Mouse (Mus musculus) liver, adult 2 months (tissue): ENCODE measurements at regions not wholly inside any gene's neighbourhood (a gene's known extent, or its start where the extent isn't known, plus 50 kb on each side); places are given as distances from the start of the nearest gene placed in this dataset.

Experiments
- DNase-seq: peaks from one replicate; pipeline ENCODE4 v3.0.0-alpha.2; 2011; ENCODE audit warnings: low read depth, low spot score; ENCODE audit errors: extremely low read depth
- H3K27ac ChIP-seq: fragments of 200-500 bp; replicated peaks from 2 replicates; pipeline ENCODE4 v1.5.1; 2012; ENCODE audit warnings: low read depth, mild to moderate bottlenecking, control low read depth, inconsistent platforms, low read length; ENCODE audit not compliant: insufficient read depth
- H3K27me3 ChIP-seq: fragments of 200-500 bp; 2 replicates; pipeline ENCODE4 v1.6.1; 2012; ENCODE audit warnings: mild to moderate bottlenecking, moderate library complexity, low read length, inconsistent platforms; ENCODE audit not compliant: control insufficient read depth, insufficient read depth
- H3K36me3 ChIP-seq: fragments of 200-500 bp; 2 replicates; pipeline ENCODE4 v1.6.1; 2012; ENCODE audit warnings: low read length, inconsistent platforms; ENCODE audit not compliant: control insufficient read depth, insufficient read depth
- H3K4me1 ChIP-seq: fragments of 200-500 bp; 2 replicates; pipeline ENCODE4 v1.6.1; 2011; ENCODE audit warnings: low read length; ENCODE audit not compliant: control insufficient read depth, insufficient read depth
- H3K4me3 ChIP-seq: fragments of 200-500 bp; 2 replicates; pipeline ENCODE4 v1.5.1; 2011; ENCODE audit warnings: low read depth, mild to moderate bottlenecking, control low read depth, low read length, moderate library complexity; ENCODE audit not compliant: insufficient read depth
- H3K79me2 ChIP-seq: fragments of 200-500 bp; 2 replicates; pipeline ENCODE4 v1.6.1; 2012; ENCODE audit warnings: inconsistent platforms, mild to moderate bottlenecking, low read length, moderate library complexity; ENCODE audit not compliant: control insufficient read depth, insufficient read depth
- H3K9ac ChIP-seq: fragments of 200-500 bp; 2 replicates; pipeline ENCODE4 v1.6.1; 2012; ENCODE audit warnings: low read depth, mild to moderate bottlenecking, control low read depth, inconsistent platforms, low read length
- CTCF ChIP-seq: fragments of 200-500 bp; IDR thresholded peaks from 2 replicates; pipeline ENCODE4 v1.5.1; 2011; ENCODE audit warnings: low read depth, low read length, control low read depth
- POLR2A ChIP-seq: fragments of 200-500 bp; IDR thresholded peaks from 2 replicates; pipeline ENCODE4 v1.6.1; 2011; ENCODE audit warnings: low read length, control low read depth; ENCODE audit not compliant: insufficient read depth; ENCODE audit errors: extremely low read depth
- WGBS: fragments of 180-500 bp; shearing (Covaris S2); methylation state at CpG from one replicate; pipeline ENCODE4 v1.1.7; 2018; 5-methylcytosine and 5-hydroxymethylcytosine counted together

DNA sequence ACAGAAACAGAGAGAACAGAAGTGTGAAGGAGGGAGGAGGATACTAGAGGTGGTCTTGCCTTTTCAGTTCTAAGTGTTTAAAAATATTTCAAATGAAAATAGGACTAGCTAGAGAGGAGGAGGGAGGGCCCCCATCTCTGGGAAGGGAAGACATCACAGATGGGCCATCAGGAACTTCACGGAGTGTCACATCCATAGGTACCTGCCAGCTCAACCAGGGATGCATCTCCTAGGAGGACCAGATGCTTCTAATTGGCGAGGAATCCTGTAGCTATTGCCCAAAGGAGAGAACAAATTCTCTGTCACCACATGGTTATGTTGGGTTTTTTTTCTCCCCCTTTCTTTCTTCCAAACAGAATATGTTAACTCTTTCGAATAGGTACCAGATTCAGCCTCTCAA lies 158.7 kb upstream of the Castor2 start:
- Histone ChIP-seq H3K27ac (no peak overlapping the region), H3K27me3 (no peaks in the 10 kb centered on the region), H3K79me2 (no peaks in the 10 kb centered on the region), H3K4me1 (no peaks in the 10 kb centered on the region), H3K36me3 (no peaks in the 10 kb centered on the region), H3K9ac (no peak overlapping the region), H3K4me3 (no peak overlapping the region)
- 58% methylated on average over 3 of the region's 3 CpGs for WGBS
- DNase-seq: no peak
- TF ChIP-seq CTCF: no peak
- no peak for TF ChIP-seq POLR2A

GRCm38 (mm10) chr5:133940030-133940429 lies 159.5 kb upstream of the Castor2 start:
- TF ChIP-seq CTCF: no peak
- TF ChIP-seq POLR2A: no peak
- no peaks in the 10 kb centered on the region for H3K36me3 ChIP-seq
- no peaks in the 10 kb centered on the region for H3K4me1 ChIP-seq
- DNase-seq: no peak
- H3K79me2 ChIP-seq: no peaks in the 10 kb centered on the region
- no peak overlapping the region for H3K27ac ChIP-seq
- H3K27me3 ChIP-seq: no peaks in the 10 kb centered on the region
- WGBS: 82% methylated on average over 2 of the region's 2 CpGs
- H3K9ac ChIP-seq: no peak overlapping the region
- no peak overlapping the region for H3K4me3 ChIP-seq

DNA sequence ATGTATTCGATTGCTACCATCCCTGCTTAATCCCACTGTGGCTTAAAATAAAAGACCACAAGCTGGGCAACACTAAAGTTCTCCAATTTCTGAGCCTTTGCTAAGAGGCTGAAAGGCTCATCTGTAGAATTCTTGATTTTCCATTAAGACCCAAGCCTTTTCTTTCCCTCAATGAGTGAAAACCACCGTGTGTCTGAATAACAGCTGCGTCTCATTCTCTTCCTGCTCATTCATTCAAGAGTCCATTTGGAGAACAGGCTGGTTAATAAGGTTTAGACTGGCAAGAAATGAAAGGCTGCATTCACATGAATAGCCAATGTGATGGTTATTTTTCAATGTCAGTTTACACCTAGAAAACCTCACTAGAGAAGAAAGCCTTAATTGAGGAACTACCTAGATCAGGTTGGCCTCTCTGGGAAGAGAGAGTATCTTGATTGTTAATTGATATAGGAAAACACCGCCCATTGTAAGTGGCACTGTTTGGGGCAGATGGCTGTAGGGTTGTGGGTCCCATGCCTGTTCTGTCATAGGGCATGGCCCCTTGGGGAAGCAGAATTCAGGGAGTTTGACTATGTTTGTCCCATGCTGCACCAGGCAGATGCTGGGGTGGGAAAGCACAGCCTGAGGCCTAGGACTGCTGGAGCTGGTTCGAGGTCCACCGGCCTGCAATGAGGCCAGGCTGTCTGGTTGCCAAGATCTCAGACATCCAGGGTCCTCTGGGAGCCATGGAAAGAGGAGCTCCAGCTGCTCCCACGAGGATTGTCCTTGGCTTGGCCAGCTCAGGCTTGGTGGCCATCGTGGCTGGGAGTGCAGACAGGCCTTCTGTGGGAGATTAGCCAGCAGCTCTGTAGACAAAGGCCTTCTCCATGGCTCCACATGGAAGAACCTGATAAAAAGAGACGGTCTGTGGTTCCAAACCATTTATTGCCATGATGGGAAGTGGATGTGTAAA lies 161.3 kb upstream of the Castor2 start:
- Histone ChIP-seq H3K27ac (no peak overlapping the region), H3K4me1 (no peaks in the 10 kb centered on the region), H3K36me3 (no peaks in the 10 kb centered on the region), H3K79me2 (no peaks in the 10 kb centered on the region), H3K4me3 (no peak overlapping the region), H3K9ac (no peak overlapping the region), H3K27me3 (no peaks in the 10 kb centered on the region)
- DNase-seq: no peak
- no peak for TF ChIP-seq POLR2A
- no peak for TF ChIP-seq CTCF
- WGBS: 78% methylated on average over 9 of the region's 9 CpGs

- H3K27me3 ChIP-seq: no peaks in the 10 kb centered on the region
- H3K36me3 ChIP-seq: no peaks in the 10 kb centered on the region
- 81% methylated on average over 6 of the region's 6 CpGs for WGBS
- no peak overlapping the region for H3K9ac ChIP-seq
- no peaks in the 10 kb centered on the region for H3K79me2 ChIP-seq
- DNase-seq: no peak
- no peak for TF ChIP-seq POLR2A
- H3K27ac ChIP-seq: no peak overlapping the region
- H3K4me3 ChIP-seq: no peak overlapping the region
- no peaks in the 10 kb centered on the region for H3K4me1 ChIP-seq
Measured at GRCm38 (mm10) chr5:133935451-133935850, 164.1 kb upstream of the Castor2 start.

- Histone ChIP-seq H3K4me1 (no peaks in the 10 kb centered on the region), H3K36me3 (no peaks in the 10 kb centered on the region), H3K4me3 (no peak overlapping the region), H3K79me2 (no peaks in the 10 kb centered on the region), H3K9ac (no peak overlapping the region), H3K27ac (no peak overlapping the region), H3K27me3 (no peaks in the 10 kb centered on the region)
- DNase-seq: no peak
- 62% methylated on average over 6 of the region's 6 CpGs for WGBS
- TF ChIP-seq POLR2A (no peak), CTCF (no peak)
Measured at GRCm38 (mm10) chr5:133935006-133935405, 164.5 kb upstream of the Castor2 start.

- H3K36me3 ChIP-seq: no peaks in the 10 kb centered on the region
- 80% methylated on average over 5 of the region's 5 CpGs for WGBS
Measured at GRCm38 (mm10) chr5:133930101-133930500, 169.4 kb upstream of the Castor2 start.

More at GRCm38 (mm10) chr5:133930101-133930500, 169.4 kb upstream of the Castor2 start:
- no peak overlapping the region for H3K27ac ChIP-seq
- no peaks in the 10 kb centered on the region for H3K4me1 ChIP-seq
- no peak for TF ChIP-seq POLR2A
- no peak for TF ChIP-seq CTCF
- H3K4me3 ChIP-seq: no peak overlapping the region
- no peak overlapping the region for H3K9ac ChIP-seq
- no peaks in the 10 kb centered on the region for H3K27me3 ChIP-seq
- no peak for DNase-seq
- no peaks in the 10 kb centered on the region for H3K79me2 ChIP-seq
